Mouse (Mus musculus): ENCODE results near the gene Rin2. TPM values are rescaled to one million over a fixed set of nuclear protein-coding genes. Genes with fewer than 3 reads are reported as not detected.
"Not testable (repeated sequence)": the region's sequence is repeated elsewhere in the genome, so short reads cannot be mapped to it uniquely, and the experiment has no call there.

Rin2 gene
- polyA plus RNA-seq, 1 experiment = 12.0 TPM

- no peak for DNase-seq (ENCODE audit: low read depth)
- no peak for TF ChIP-seq POLR2A (IDR thresholded peaks at IDR 0.05; ENCODE audit: borderline replicate concordance, extremely low read depth, insufficient read depth, insufficient read length, poor library complexity, severe bottlenecking)
- TF ChIP-seq CTCF (IDR thresholded peaks at IDR 0.05; ENCODE audit: borderline replicate concordance, extremely low read depth, insufficient read depth, insufficient read length) = no peak
Measured at GRCm38 (mm10) chr2:145712026-145712425, 37.0 kb downstream of the Rin2 start.

GRCm38 (mm10) chr2:145717539-145717938, 42.5 kb downstream of the Rin2 start:
- peak; percentile 31 for DNase-seq (ENCODE audit: low read depth)
- TF ChIP-seq POLR2A (IDR thresholded peaks at IDR 0.05; ENCODE audit: borderline replicate concordance, extremely low read depth, insufficient read depth, insufficient read length, poor library complexity, severe bottlenecking) (no peak), CTCF (IDR thresholded peaks at IDR 0.05; ENCODE audit: borderline replicate concordance, extremely low read depth, insufficient read depth, insufficient read length) (no peak)

- DNase-seq (ENCODE audit: low read depth) = no peak
- TF ChIP-seq CTCF (IDR thresholded peaks at IDR 0.05; ENCODE audit: borderline replicate concordance, extremely low read depth, insufficient read depth, insufficient read length) (no peak), POLR2A (IDR thresholded peaks at IDR 0.05; ENCODE audit: borderline replicate concordance, extremely low read depth, insufficient read depth, insufficient read length, poor library complexity, severe bottlenecking) (no peak)
Measured at GRCm38 (mm10) chr2:145718624-145719183, 43.7 kb downstream of the Rin2 start.

- no peak for DNase-seq (ENCODE audit: low read depth)
- no peak for TF ChIP-seq POLR2A (IDR thresholded peaks at IDR 0.05; ENCODE audit: borderline replicate concordance, extremely low read depth, insufficient read depth, insufficient read length, poor library complexity, severe bottlenecking)
- TF ChIP-seq CTCF (IDR thresholded peaks at IDR 0.05; ENCODE audit: borderline replicate concordance, extremely low read depth, insufficient read depth, insufficient read length) = no peak
Measured at GRCm38 (mm10) chr2:145720157-145720556, 45.1 kb downstream of the Rin2 start.

GRCm38 (mm10) chr2:145720743-145721142, 45.7 kb downstream of the Rin2 start:
- DNase-seq (ENCODE audit: low read depth) = no peak
- TF ChIP-seq POLR2A (IDR thresholded peaks at IDR 0.05; ENCODE audit: borderline replicate concordance, extremely low read depth, insufficient read depth, insufficient read length, poor library complexity, severe bottlenecking) = no peak
- no peak for TF ChIP-seq CTCF (IDR thresholded peaks at IDR 0.05; ENCODE audit: borderline replicate concordance, extremely low read depth, insufficient read depth, insufficient read length)

- DNase-seq (ENCODE audit: low read depth) = not testable (repeated sequence)
Measured at GRCm38 (mm10) chr2:145722304-145722703, 47.3 kb downstream of the Rin2 start.

GRCm38 (mm10) chr2:145724288-145724687, 49.3 kb downstream of the Rin2 start:
- peak; percentile 74 for DNase-seq (ENCODE audit: low read depth)
- no peak for TF ChIP-seq POLR2A (IDR thresholded peaks at IDR 0.05; ENCODE audit: borderline replicate concordance, extremely low read depth, insufficient read depth, insufficient read length, poor library complexity, severe bottlenecking)
- no peak for TF ChIP-seq CTCF (IDR thresholded peaks at IDR 0.05; ENCODE audit: borderline replicate concordance, extremely low read depth, insufficient read depth, insufficient read length)

GRCm38 (mm10) chr2:145729414-145729813, 54.4 kb downstream of the Rin2 start:
- TF ChIP-seq POLR2A (IDR thresholded peaks at IDR 0.05; ENCODE audit: borderline replicate concordance, extremely low read depth, insufficient read depth, insufficient read length, poor library complexity, severe bottlenecking) = no peak
- TF ChIP-seq CTCF (IDR thresholded peaks at IDR 0.05; ENCODE audit: borderline replicate concordance, extremely low read depth, insufficient read depth, insufficient read length) = no peak
- DNase-seq (ENCODE audit: low read depth) = no peak

GRCm38 (mm10) chr2:145730189-145730880, 55.3 kb downstream of the Rin2 start:
- no peak for TF ChIP-seq CTCF (IDR thresholded peaks at IDR 0.05; ENCODE audit: borderline replicate concordance, extremely low read depth, insufficient read depth, insufficient read length)
- TF ChIP-seq POLR2A (IDR thresholded peaks at IDR 0.05; ENCODE audit: borderline replicate concordance, extremely low read depth, insufficient read depth, insufficient read length, poor library complexity, severe bottlenecking) = no peak
- DNase-seq (ENCODE audit: low read depth) = no peak

GRCm38 (mm10) chr2:145730905-145731304, 55.9 kb downstream of the Rin2 start:
- DNase-seq (ENCODE audit: low read depth) = no peak
- TF ChIP-seq POLR2A (IDR thresholded peaks at IDR 0.05; ENCODE audit: borderline replicate concordance, extremely low read depth, insufficient read depth, insufficient read length, poor library complexity, severe bottlenecking) (no peak), CTCF (IDR thresholded peaks at IDR 0.05; ENCODE audit: borderline replicate concordance, extremely low read depth, insufficient read depth, insufficient read length) (no peak)

GRCm38 (mm10) chr2:145735079-145735478, 60.1 kb downstream of the Rin2 start:
- no peak for DNase-seq (ENCODE audit: low read depth)

GRCm38 (mm10) chr2:145736543-145736942, 61.5 kb downstream of the Rin2 start:
- TF ChIP-seq POLR2A (IDR thresholded peaks at IDR 0.05; ENCODE audit: borderline replicate concordance, extremely low read depth, insufficient read depth, insufficient read length, poor library complexity, severe bottlenecking) (no peak), CTCF (IDR thresholded peaks at IDR 0.05; ENCODE audit: borderline replicate concordance, extremely low read depth, insufficient read depth, insufficient read length) (no peak)
- no peak for DNase-seq (ENCODE audit: low read depth)

More at GRCm38 (mm10) chr2:145735079-145735478, 60.1 kb downstream of the Rin2 start:
- TF ChIP-seq POLR2A (IDR thresholded peaks at IDR 0.05; ENCODE audit: borderline replicate concordance, extremely low read depth, insufficient read depth, insufficient read length, poor library complexity, severe bottlenecking) (no peak), CTCF (IDR thresholded peaks at IDR 0.05; ENCODE audit: borderline replicate concordance, extremely low read depth, insufficient read depth, insufficient read length) (no peak)
